Mouse (Mus musculus): Measurements from ENCODE around the gene Gm14443. TPM values are rescaled to one million over a fixed set of nuclear protein-coding genes. Genes with fewer than 3 reads are reported as not detected.
"Not testable (repeated sequence)": the region's sequence is repeated elsewhere in the genome, so short reads cannot be mapped to it uniquely, and the experiment has no call there.

Gene Gm14443
- 0.63 and 1.2 TPM in 2 replicates for polyA plus RNA-seq (2015; fragmentation: Nextera tagmentation; extraction: Ambion mirVana)

GRCm38 (mm10) chr2:175175401-175176180 is at the start of gene Gm14443:
Gene Gm14443, minus strand, starts transcription at chr2:175175871.
- H3K27ac ChIP-seq (ENCODE audit: low read length); H3K4me3 ChIP-seq (ENCODE audit: low read length); H3K9me3 ChIP-seq (ENCODE audit: low read length); H3K9ac ChIP-seq (replicated peaks; ENCODE audit: low read length); H3K36me3 ChIP-seq (ENCODE audit: insufficient read depth, low read length); H3K4me1 ChIP-seq (ENCODE audit: insufficient read depth, low read length); H3K4me2 ChIP-seq (replicated peaks; ENCODE audit: low read depth, low read length); H3K27me3 ChIP-seq (ENCODE audit: insufficient read depth, low read length); ATAC-seq (ENCODE audit: low FRiP score, low TSS enrichment): not testable (repeated sequence)
- WGBS, result 77% methylated on average over 12 of the region's 12 CpGs

GRCm38 (mm10) chr2:175206732-175207131 is 31.1 kb upstream of the Gm14443 start, which contains the start of gene Gm14391:
Gene Gm14391, minus strand, starts transcription at chr2:175206917.
- no CpG with 5 or more reads among the region's 7 CpGs for WGBS
- H3K4me3 ChIP-seq (ENCODE audit: low read length); H3K9ac ChIP-seq (replicated peaks; ENCODE audit: low read length); H3K27me3 ChIP-seq (ENCODE audit: insufficient read depth, low read length); H3K27ac ChIP-seq (ENCODE audit: low read length); ATAC-seq (ENCODE audit: low FRiP score, low TSS enrichment); H3K9me3 ChIP-seq (ENCODE audit: low read length); H3K36me3 ChIP-seq (ENCODE audit: insufficient read depth, low read length); H3K4me2 ChIP-seq (replicated peaks; ENCODE audit: low read depth, low read length); H3K4me1 ChIP-seq (ENCODE audit: insufficient read depth, low read length): not testable (repeated sequence)

GRCm38 (mm10) chr2:175179008-175179407 is 3.3 kb upstream of the Gm14443 start:
- not testable (repeated sequence) for H3K36me3 ChIP-seq (ENCODE audit: insufficient read depth, low read length); H3K4me1 ChIP-seq (ENCODE audit: insufficient read depth, low read length); H3K9ac ChIP-seq (replicated peaks; ENCODE audit: low read length); H3K4me3 ChIP-seq (ENCODE audit: low read length); H3K27ac ChIP-seq (ENCODE audit: low read length); H3K4me2 ChIP-seq (replicated peaks; ENCODE audit: low read depth, low read length); H3K27me3 ChIP-seq (ENCODE audit: insufficient read depth, low read length); ATAC-seq (ENCODE audit: low FRiP score, low TSS enrichment); H3K9me3 ChIP-seq (ENCODE audit: low read length)
- WGBS, result 45% methylated on average over 1 of the region's 1 CpGs

GRCm38 (mm10) chr2:175176312-175176711 is 641 bp upstream of the Gm14443 start:
- no peak overlapping the region for H3K4me3 ChIP-seq (ENCODE audit: low read length)

GRCm38 (mm10) chr2:175174058-175174457 is 1.6 kb downstream of the Gm14443 start:
- not testable (repeated sequence) for H3K4me1 ChIP-seq (ENCODE audit: insufficient read depth, low read length); H3K9me3 ChIP-seq (ENCODE audit: low read length); H3K4me3 ChIP-seq (ENCODE audit: low read length); H3K36me3 ChIP-seq (ENCODE audit: insufficient read depth, low read length); H3K4me2 ChIP-seq (replicated peaks; ENCODE audit: low read depth, low read length); H3K9ac ChIP-seq (replicated peaks; ENCODE audit: low read length); H3K27me3 ChIP-seq (ENCODE audit: insufficient read depth, low read length); ATAC-seq (ENCODE audit: low FRiP score, low TSS enrichment); H3K27ac ChIP-seq (ENCODE audit: low read length)
- WGBS, result 93% methylated on average over 2 of the region's 2 CpGs

More at GRCm38 (mm10) chr2:175176312-175176711, 641 bp upstream of the Gm14443 start:
- Histone ChIP-seq H3K27ac (ENCODE audit: low read length) (no peak overlapping the region), H3K36me3 (ENCODE audit: insufficient read depth, low read length) (no peaks in the 10 kb centered on the region), H3K27me3 (ENCODE audit: insufficient read depth, low read length) (no peaks in the 10 kb centered on the region), H3K4me1 (ENCODE audit: insufficient read depth, low read length) (no peaks in the 10 kb centered on the region), H3K9me3 (ENCODE audit: low read length) (no peaks in the 10 kb centered on the region), H3K9ac (replicated peaks; ENCODE audit: low read length) (no peak overlapping the region), H3K4me2 (replicated peaks; ENCODE audit: low read depth, low read length) (no peak overlapping the region)
- no peak for ATAC-seq (ENCODE audit: low FRiP score, low TSS enrichment)
- WGBS, result 87% methylated on average over 6 of the region's 6 CpGs

- H3K9me3 ChIP-seq (ENCODE audit: low read length); H3K27me3 ChIP-seq (ENCODE audit: insufficient read depth, low read length); H3K4me2 ChIP-seq (replicated peaks; ENCODE audit: low read depth, low read length); H3K9ac ChIP-seq (replicated peaks; ENCODE audit: low read length); H3K27ac ChIP-seq (ENCODE audit: low read length); H3K4me3 ChIP-seq (ENCODE audit: low read length); H3K4me1 ChIP-seq (ENCODE audit: insufficient read depth, low read length); H3K36me3 ChIP-seq (ENCODE audit: insufficient read depth, low read length); ATAC-seq (ENCODE audit: low FRiP score, low TSS enrichment): not testable (repeated sequence)
- 83% methylated on average over 3 of the region's 3 CpGs for WGBS
Observed at GRCm38 (mm10) chr2:175172906-175173595, 2.6 kb downstream of the Gm14443 start.

- Histone ChIP-seq H3K27me3 (ENCODE audit: insufficient read depth, low read length) (no peaks in the 10 kb centered on the region), H3K4me3 (ENCODE audit: low read length) (no peak overlapping the region), H3K36me3 (ENCODE audit: insufficient read depth, low read length) (no peaks in the 10 kb centered on the region), H3K9ac (replicated peaks; ENCODE audit: low read length) (no peak overlapping the region), H3K27ac (ENCODE audit: low read length) (no peak overlapping the region), H3K4me2 (replicated peaks; ENCODE audit: low read depth, low read length) (no peak overlapping the region), H3K4me1 (ENCODE audit: insufficient read depth, low read length) (no peaks in the 10 kb centered on the region), H3K9me3 (ENCODE audit: low read length) (no peaks in the 10 kb centered on the region)
- no peak for ATAC-seq (ENCODE audit: low FRiP score, low TSS enrichment)
- WGBS, result 88% methylated on average over 3 of the region's 3 CpGs
Observed at GRCm38 (mm10) chr2:175172123-175172522, 3.5 kb downstream of the Gm14443 start.

- not testable (repeated sequence) for H3K36me3 ChIP-seq (ENCODE audit: insufficient read depth, low read length); H3K4me1 ChIP-seq (ENCODE audit: insufficient read depth, low read length); H3K9me3 ChIP-seq (ENCODE audit: low read length); ATAC-seq (ENCODE audit: low FRiP score, low TSS enrichment); H3K27ac ChIP-seq (ENCODE audit: low read length); H3K9ac ChIP-seq (replicated peaks; ENCODE audit: low read length); H3K4me3 ChIP-seq (ENCODE audit: low read length); H3K27me3 ChIP-seq (ENCODE audit: insufficient read depth, low read length); H3K4me2 ChIP-seq (replicated peaks; ENCODE audit: low read depth, low read length)
- WGBS, result 81% methylated on average over 2 of the region's 2 CpGs
Observed at GRCm38 (mm10) chr2:175166870-175167269, 8.8 kb downstream of the Gm14443 start.

GRCm38 (mm10) chr2:175165110-175165509 is 10.6 kb downstream of the Gm14443 start:
- WGBS, result 94% methylated on average over 12 of the region's 12 CpGs

GRCm38 (mm10) chr2:175161438-175161837 is 14.2 kb downstream of the Gm14443 start:
- H3K36me3 ChIP-seq (ENCODE audit: insufficient read depth, low read length); ATAC-seq (ENCODE audit: low FRiP score, low TSS enrichment): not testable (repeated sequence)
- 87% methylated on average over 4 of the region's 4 CpGs for WGBS

More at GRCm38 (mm10) chr2:175165110-175165509, 10.6 kb downstream of the Gm14443 start:
- not testable (repeated sequence) for H3K36me3 ChIP-seq (ENCODE audit: insufficient read depth, low read length); H3K4me2 ChIP-seq (replicated peaks; ENCODE audit: low read depth, low read length); H3K27me3 ChIP-seq (ENCODE audit: insufficient read depth, low read length); H3K9me3 ChIP-seq (ENCODE audit: low read length); H3K27ac ChIP-seq (ENCODE audit: low read length); ATAC-seq (ENCODE audit: low FRiP score, low TSS enrichment); H3K9ac ChIP-seq (replicated peaks; ENCODE audit: low read length); H3K4me3 ChIP-seq (ENCODE audit: low read length); H3K4me1 ChIP-seq (ENCODE audit: insufficient read depth, low read length)

More at GRCm38 (mm10) chr2:175161438-175161837, 14.2 kb downstream of the Gm14443 start:
- not testable (repeated sequence) for H3K4me1 ChIP-seq (ENCODE audit: insufficient read depth, low read length); H3K4me2 ChIP-seq (replicated peaks; ENCODE audit: low read depth, low read length); H3K4me3 ChIP-seq (ENCODE audit: low read length); H3K27me3 ChIP-seq (ENCODE audit: insufficient read depth, low read length); H3K9ac ChIP-seq (replicated peaks; ENCODE audit: low read length); H3K27ac ChIP-seq (ENCODE audit: low read length)
- H3K9me3 ChIP-seq (ENCODE audit: low read length), result peaks cover 17% of the 10 kb centered on the region
